Comparison of ENCODE assay signal across 18 mouse cellular contexts in genomic region chr19:46977460-46977859, GRCm38 (mm10). TPM values are rescaled to one million over a fixed set of nuclear protein-coding genes. Genes with fewer than 3 reads are reported as not detected.
DNase-seq lines count a peak whose midpoint lies in the region; ATAC-seq and TF ChIP-seq lines count a peak whose summit lies in the region.
"Had no signal": no experiment of that assay in that cellular context is flagged by ENCODE, and none has a peak within 500 bp of the region (broad histone marks: within the 10 kb centered on the region; RNA-seq: fewer than 3 reads in every experiment).

No protein-coding gene starts in this region.

- H3K27ac ChIP-seq in hindbrain, embryonic 10.5 days: no peak overlapping the region
- H3K27ac ChIP-seq in hindbrain, embryonic 12.5 days: no peak overlapping the region
- no peak overlapping the region for H3K27ac ChIP-seq in CH12.LX (ENCODE audit: insufficient read depth, low read depth)
- H3K27ac ChIP-seq: left cerebral cortex, adult 2 months; limb, embryonic 15.5 days; lung, embryonic 15.5 days had no signal

- H3K4me1 ChIP-seq in hindbrain, embryonic 10.5 days (replicated peaks): peaks cover 11% of the 10 kb centered on the region
- 0 out of 2 replicates have a peak, but pooled peaks cover under 1% of the 10 kb centered on the region for H3K4me1 ChIP-seq in hindbrain, embryonic 12.5 days
- H3K4me1 ChIP-seq in CH12.LX (ENCODE audit: control insufficient read depth in 1 of 2, insufficient read depth in 2 of 2): peaks cover 6% of the 10 kb centered on the region in 2 experiments
- H3K4me1 ChIP-seq: limb, embryonic 15.5 days; lung, embryonic 15.5 days had no signal

- ATAC-seq in hindbrain, embryonic 12.5 days (ENCODE audit: low FRiP score): no peak
- ATAC-seq: CD4-positive, CD25-positive, alpha-beta regulatory T cell, adult 4 months; intestine, postnatal 0 days had no signal

- H3K79me2 ChIP-seq in CH12.LX (replicated peaks; ENCODE audit: control insufficient read depth, extremely low read depth, insufficient read depth, poor library complexity, severe bottlenecking): no peaks in the 10 kb centered on the region

- no peak overlapping the region for H3K4me3 ChIP-seq in hindbrain, embryonic 10.5 days
- no peak overlapping the region for H3K4me3 ChIP-seq in hindbrain, embryonic 12.5 days
- no peak overlapping the region for H3K4me3 ChIP-seq in CH12.LX (replicated peaks in 1 of 3; ENCODE audit: low read depth in 2 of 3, low read length in 2 of 3, poor library complexity in 1 of 3)
- H3K4me3 ChIP-seq: erythroblast, embryonic 14.5 days; left cerebral cortex, adult 2 months; limb, embryonic 15.5 days; lung, embryonic 15.5 days had no signal

- in situ Hi-C loops in CH12.LX (cut with MboI; ENCODE audit: low pct_ligation_motif_present, low pct_unique_long_range_greater_than_20kb, low sequenced_read_pairs): loop anchor here (5.0 kb wide), 1 partner anchor 95 kb away; no protein-coding TSS in a partner anchor

- H3K27me3 ChIP-seq in hindbrain, embryonic 10.5 days (ENCODE audit: insufficient read depth, poor library complexity, severe bottlenecking): no peaks in the 10 kb centered on the region
- no peaks in the 10 kb centered on the region for H3K27me3 ChIP-seq in hindbrain, embryonic 12.5 days
- no peaks in the 10 kb centered on the region for H3K27me3 ChIP-seq in CH12.LX (replicated peaks)
- H3K27me3 ChIP-seq: limb, embryonic 15.5 days; lung, embryonic 15.5 days had no signal

- dilution Hi-C loops in CH12.LX (cut with MboI; ENCODE audit: extremely low pct_ligation_motif_present, extremely low pct_unique_long_range_greater_than_20kb, low sequenced_read_pairs): no loop called here

- no peak for TF ChIP-seq EP300 in CH12.LX (IDR thresholded peaks at IDR 0.05; ENCODE audit: low read length)

- H3K4me2 ChIP-seq in hindbrain, embryonic 12.5 days (replicated peaks): no peak overlapping the region
- no peak overlapping the region; the same call in 1 of the 2 replicates for H3K4me2 ChIP-seq in CH12.LX (ENCODE audit: insufficient read depth, low read depth, poor library complexity, severe bottlenecking)
- H3K4me2 ChIP-seq: limb, embryonic 15.5 days; lung, embryonic 15.5 days had no signal

- TF ChIP-seq RAD21 in CH12.LX (IDR thresholded peaks at IDR 0.05; ENCODE audit: low read depth, low read length): no peak

- TF ChIP-seq CTCF in CH12.LX (conservative IDR thresholded peaks at IDR 0.05 in 1 of 2, IDR thresholded peaks at IDR 0.05 in 1 of 2; ENCODE audit: low read depth in 2 of 2, low read length in 2 of 2): no peak

- H3K9ac ChIP-seq in hindbrain, embryonic 12.5 days: no peak overlapping the region
- no peak overlapping the region for H3K9ac ChIP-seq in CH12.LX (ENCODE audit: insufficient read depth, low read depth)
- H3K9ac ChIP-seq: limb, embryonic 15.5 days; lung, embryonic 15.5 days had no signal

- TF ChIP-seq POLR2A in CH12.LX (IDR thresholded peaks at IDR 0.05; ENCODE audit: low read depth, low read length): no peak

- no peaks in the 10 kb centered on the region for H3K36me3 ChIP-seq in hindbrain, embryonic 10.5 days
- no peaks in the 10 kb centered on the region for H3K36me3 ChIP-seq in hindbrain, embryonic 12.5 days
- no peaks in the 10 kb centered on the region for H3K36me3 ChIP-seq in CH12.LX (replicated peaks in 1 of 2; ENCODE audit: control insufficient read depth in 1 of 2, insufficient read depth in 1 of 2, low read length in 1 of 2)
- H3K36me3 ChIP-seq: limb, embryonic 15.5 days; lung, embryonic 15.5 days had no signal

- WGBS in hindbrain, embryonic 10.5 days: 30% methylated on average over 6 of the region's 6 CpGs
- WGBS in hindbrain, embryonic 12.5 days: 20% methylated on average over 6 of the region's 6 CpGs

- peak; percentile 50 for DNase-seq in hindbrain, embryonic 10.5 days (ENCODE audit: low spot score)
- peak; percentile 52 for DNase-seq in CH12.LX (ENCODE audit: extremely low read depth)
- peak; percentile 51 for DNase-seq in embryo, embryonic 11 days
- peak; percentile 81 to 92 for DNase-seq in kidney, postnatal 25 days
- DNase-seq in ovary, adult 18-20 months (ENCODE audit: low spot score): no peak
- DNase-seq in right cerebral cortex, adult 18-20 months: no peak
- no peak for DNase-seq in adrenal gland, adult (ENCODE audit: inconsistent age in 2 of 2, low spot score in 1 of 2)
- DNase-seq: adrenal gland, adult 8-10 months; heart, postnatal 10 days had no signal

- H3K9me3 ChIP-seq in hindbrain, embryonic 10.5 days: no peaks in the 10 kb centered on the region
- no peaks in the 10 kb centered on the region for H3K9me3 ChIP-seq in hindbrain, embryonic 12.5 days (replicated peaks)
- H3K9me3 ChIP-seq in CH12.LX (replicated peaks; ENCODE audit: low read length): no peaks in the 10 kb centered on the region
- H3K9me3 ChIP-seq: limb, embryonic 15.5 days; lung, embryonic 15.5 days had no signal

TF ChIP-seq in CH12.LX, 34 proteins besides CTCF, POLR2A, EP300 and RAD21:
- no peak for TF ChIP-seq E2F4 (IDR thresholded peaks at IDR 0.05; ENCODE audit: insufficient replicate concordance, low read depth, low read length)
- no peak for TF ChIP-seq KAT2A (IDR thresholded peaks at IDR 0.05; ENCODE audit: insufficient replicate concordance, low read length)
- TF ChIP-seq USF1 (IDR thresholded peaks at IDR 0.05; ENCODE audit: low read depth, low read length): peak; percentile 79
- TF ChIP-seq MAX (IDR thresholded peaks at IDR 0.05; ENCODE audit: low read length): peak; percentile 96
- no peak; the same call in 1 of the 2 replicates for TF ChIP-seq JUN (IDR thresholded peaks at IDR 0.05; ENCODE audit: insufficient read depth, low read depth, low read length)
- TF ChIP-seq BHLHE40 (IDR thresholded peaks at IDR 0.05; ENCODE audit: low read depth, low read length): peak; percentile 84
- TF ChIP-seq ETS1 (conservative IDR thresholded peaks at IDR 0.05; ENCODE audit: low read depth, low read length): 0 out of 2 replicates have a peak, but pooled peaks have one; percentile 27
- peak; percentile 67 for TF ChIP-seq USF2 (conservative IDR thresholded peaks at IDR 0.05; ENCODE audit: low read depth, low read length)
- TF ChIP-seq MXI1 (IDR thresholded peaks at IDR 0.05; ENCODE audit: low read depth, low read length): peak; percentile 57; the same call in 1 of the 2 replicates
- 0 out of 2 replicates have a peak, but pooled peaks have one; percentile 73 for TF ChIP-seq MYC (IDR thresholded peaks at IDR 0.05; ENCODE audit: low read depth, low read length)

RNA-seq across cellular contexts. Expression of gene Ina, which starts 37.0 kb away (rescaled TPM):
- 75.7 and 248 TPM in 2 replicates for polyA plus RNA-seq in hindbrain, embryonic 10.5 days (2016; fragmentation: Nextera tagmentation; extraction: Ambion mirVana)
- polyA plus RNA-seq in hindbrain, embryonic 12.5 days (2016; fragmentation: Nextera tagmentation; extraction: Ambion mirVana): 578 and 632 TPM in 2 replicates
- total RNA-seq in CH12.LX (2012; rRNA removed) (not detected in 2 replicates), CH12.LX (2014; rRNA removed) (not detected in 2 replicates)
- not detected in 2 replicates for polyA plus RNA-seq in CH12.LX (2012; ENCODE audit: insufficient read length, low read depth)
- total RNA-seq: granulocyte monocyte progenitor cell, adult 5-6 weeks; heart, postnatal 10 days; monocyte, adult 5-6 weeks had no signal
- polyA plus RNA-seq: CD4-positive, CD25-positive, alpha-beta regulatory T cell, adult 4 months; erythroblast, embryonic 14.5 days had no signal

RNA-seq across cellular contexts. Expression of gene Nt5c2, which starts 37.5 kb away (rescaled TPM):
- polyA plus RNA-seq in hindbrain, embryonic 10.5 days (2016; fragmentation: Nextera tagmentation; extraction: Ambion mirVana): 65.1 and 69.6 TPM in 2 replicates
- polyA plus RNA-seq in hindbrain, embryonic 12.5 days (2016; fragmentation: Nextera tagmentation; extraction: Ambion mirVana): 85.3 and 89.1 TPM in 2 replicates
- total RNA-seq in CH12.LX (2012; rRNA removed) (15.1 and 22.5 TPM in 2 replicates), CH12.LX (2014; rRNA removed) (21.1 and 26.0 TPM in 2 replicates)
- polyA plus RNA-seq in CH12.LX (2012; ENCODE audit: insufficient read length, low read depth): 58.8 and 62.9 TPM in 2 replicates

Comparison
In these comparisons a context has a peak if more than half of its experiments do, and no peak if none do; other contexts are left out.
1. DNase-seq: peak in hindbrain, embryonic 10.5 days (single experiment), CH12.LX (single experiment), embryo, embryonic 11 days (single experiment) and kidney, postnatal 25 days (2 of 2); none in ovary, adult 18-20 months (single experiment), right cerebral cortex, adult 18-20 months (single experiment) and adrenal gland, adult (0 of 2).
2. RNA of gene Ina, which starts 37.0 kb away (polyA plus RNA-seq): 578 to 632 TPM in hindbrain, embryonic 12.5 days and 75.7 to 248 TPM in hindbrain, embryonic 10.5 days; not detected in CH12.LX; every median in the first group is over 10 times any median in the second.